Mouse (Mus musculus): ENCODE measurements around the gene 9930111J21Rik1. TPM values are rescaled to one million over a fixed set of nuclear protein-coding genes. Genes with fewer than 3 reads are reported as not detected.

9930111J21Rik1 gene
- polyA plus RNA-seq (2014; fragmentation: Illumina TruSeq; extraction: RNeasy Lipid Tissue Mini Kit (QIAGEN cat#74804); ENCODE audit: low read depth, low replicate concordance) = 0.11 TPM

GRCm38 (mm10) chr11:48979251-48979650 is at the start of gene 9930111J21Rik1:
9930111J21Rik1 (minus strand) TSS chr11:48979398.

GRCm38 (mm10) chr11:48994018-48994417 is 14.8 kb upstream of the 9930111J21Rik1 start, which contains the start of gene Tgtp1:
Tgtp1 (minus strand) TSS chr11:48994172.

GRCm38 (mm10) chr11:48991740-48992520 is 12.7 kb upstream of the 9930111J21Rik1 start, which contains the start of gene Gm12185:
Gm12185 (minus strand) TSS chr11:48992226.

GRCm38 (mm10) chr11:48978240-48978939 is 808 bp downstream of the 9930111J21Rik1 start, which contains the start of gene Olfr56:
Olfr56 (plus strand) TSS chr11:48978889.

GRCm38 (mm10) chr11:48946090-48946489 is 33.1 kb downstream of the 9930111J21Rik1 start, which contains the start of gene Psme2b:
Psme2b (minus strand) TSS chr11:48946190.

GRCm38 (mm10) chr11:48902021-48902420 is 77.2 kb downstream of the 9930111J21Rik1 start, which contains the start of gene Gm5431:
Gm5431 (minus strand) TSS chr11:48902214.

Other genes starting within 250 kb of the 9930111J21Rik1 start
- 34.9 TPM for gene Rack1, start 179.1 kb downstream of the 9930111J21Rik1 start, polyA plus RNA-seq (2014; fragmentation: Illumina TruSeq; extraction: RNeasy Lipid Tissue Mini Kit (QIAGEN cat#74804); ENCODE audit: low read depth, low replicate concordance)
- 26.2 TPM for gene Trim41, start 162.0 kb downstream of the 9930111J21Rik1 start, polyA plus RNA-seq (2014; fragmentation: Illumina TruSeq; extraction: RNeasy Lipid Tissue Mini Kit (QIAGEN cat#74804); ENCODE audit: low read depth, low replicate concordance)
- 14.0 TPM for gene Trim7, start 153.3 kb downstream of the 9930111J21Rik1 start, polyA plus RNA-seq (2014; fragmentation: Illumina TruSeq; extraction: RNeasy Lipid Tissue Mini Kit (QIAGEN cat#74804); ENCODE audit: low read depth, low replicate concordance)
- gene Gm12184, start 152.7 kb downstream of the 9930111J21Rik1 start, polyA plus RNA-seq (2014; fragmentation: Illumina TruSeq; extraction: RNeasy Lipid Tissue Mini Kit (QIAGEN cat#74804); ENCODE audit: low read depth, low replicate concordance) = 5.6 TPM
- 3.2 TPM for gene Irgm1, start 107.7 kb downstream of the 9930111J21Rik1 start, polyA plus RNA-seq (2014; fragmentation: Illumina TruSeq; extraction: RNeasy Lipid Tissue Mini Kit (QIAGEN cat#74804); ENCODE audit: low read depth, low replicate concordance)
- gene Gm5431, start 77.2 kb downstream of the 9930111J21Rik1 start, polyA plus RNA-seq (2014; fragmentation: Illumina TruSeq; extraction: RNeasy Lipid Tissue Mini Kit (QIAGEN cat#74804); ENCODE audit: low read depth, low replicate concordance) = 0.28 TPM
- gene Psme2b, start 33.2 kb downstream of the 9930111J21Rik1 start, polyA plus RNA-seq (2014; fragmentation: Illumina TruSeq; extraction: RNeasy Lipid Tissue Mini Kit (QIAGEN cat#74804); ENCODE audit: low read depth, low replicate concordance) = 0.36 TPM
- gene Olfr56, start 509 bp downstream of the 9930111J21Rik1 start, polyA plus RNA-seq (2014; fragmentation: Illumina TruSeq; extraction: RNeasy Lipid Tissue Mini Kit (QIAGEN cat#74804); ENCODE audit: low read depth, low replicate concordance) = 0.07 TPM
- gene Gm12185, start 12.8 kb upstream of the 9930111J21Rik1 start, polyA plus RNA-seq (2014; fragmentation: Illumina TruSeq; extraction: RNeasy Lipid Tissue Mini Kit (QIAGEN cat#74804); ENCODE audit: low read depth, low replicate concordance) = 0.48 TPM
- 2.4 TPM for gene Tgtp1, start 14.8 kb upstream of the 9930111J21Rik1 start, polyA plus RNA-seq (2014; fragmentation: Illumina TruSeq; extraction: RNeasy Lipid Tissue Mini Kit (QIAGEN cat#74804); ENCODE audit: low read depth, low replicate concordance)
- gene 9930111J21Rik2, start 71.8 kb upstream of the 9930111J21Rik1 start, polyA plus RNA-seq (2014; fragmentation: Illumina TruSeq; extraction: RNeasy Lipid Tissue Mini Kit (QIAGEN cat#74804); ENCODE audit: low read depth, low replicate concordance) = 3.4 TPM
- gene Tgtp2, start 84.8 kb upstream of the 9930111J21Rik1 start, polyA plus RNA-seq (2014; fragmentation: Illumina TruSeq; extraction: RNeasy Lipid Tissue Mini Kit (QIAGEN cat#74804); ENCODE audit: low read depth, low replicate concordance) = 2.4 TPM
- 1.4 TPM for gene Ifi47, start 97.2 kb upstream of the 9930111J21Rik1 start, polyA plus RNA-seq (2014; fragmentation: Illumina TruSeq; extraction: RNeasy Lipid Tissue Mini Kit (QIAGEN cat#74804); ENCODE audit: low read depth, low replicate concordance)
- not detected for gene Olfr1396, start 135.5 kb upstream of the 9930111J21Rik1 start, polyA plus RNA-seq (2014; fragmentation: Illumina TruSeq; extraction: RNeasy Lipid Tissue Mini Kit (QIAGEN cat#74804); ENCODE audit: low read depth, low replicate concordance)
- gene Olfr1395, start 162.9 kb upstream of the 9930111J21Rik1 start, polyA plus RNA-seq (2014; fragmentation: Illumina TruSeq; extraction: RNeasy Lipid Tissue Mini Kit (QIAGEN cat#74804); ENCODE audit: low read depth, low replicate concordance) = not detected
- not detected for gene Olfr1394, start 175.0 kb upstream of the 9930111J21Rik1 start, polyA plus RNA-seq (2014; fragmentation: Illumina TruSeq; extraction: RNeasy Lipid Tissue Mini Kit (QIAGEN cat#74804); ENCODE audit: low read depth, low replicate concordance)
- 0.04 TPM for gene Btnl9, start 207.8 kb upstream of the 9930111J21Rik1 start, polyA plus RNA-seq (2014; fragmentation: Illumina TruSeq; extraction: RNeasy Lipid Tissue Mini Kit (QIAGEN cat#74804); ENCODE audit: low read depth, low replicate concordance)
- gene Zfp62, start 223.9 kb upstream of the 9930111J21Rik1 start, polyA plus RNA-seq (2014; fragmentation: Illumina TruSeq; extraction: RNeasy Lipid Tissue Mini Kit (QIAGEN cat#74804); ENCODE audit: low read depth, low replicate concordance) = 143 TPM

Data from testis, adult 10 weeks (tissue).